Mouse (Mus musculus) midbrain, embryonic 16.5 days (tissue): Measurements from ENCODE around the gene Ms4a4b. TPM values are rescaled to one million over a fixed set of nuclear protein-coding genes. Genes with fewer than 3 reads are reported as not detected.
"Not testable (repeated sequence)": the region's sequence is repeated elsewhere in the genome, so short reads cannot be mapped to it uniquely, and the experiment has no call there.

Experiments
- ATAC-seq: fragments of 200-750 bp; cut with Nextera tagmentation; 2 replicates; pipeline ENCODE4 v1.8.0; 2017; ENCODE audit warnings: moderate TSS enrichment
- H3K27ac ChIP-seq: fragments of 300-500 bp; sonication (generic); 2 replicates; pipeline ENCODE4 v1.5.1; 2014; ENCODE audit warnings: mild to moderate bottlenecking, low read length, mixed read lengths
- H3K27me3 ChIP-seq: fragments of 300-500 bp; sonication (generic); 2 replicates; pipeline ENCODE4 v1.6.1; 2014; ENCODE audit warnings: low read depth, low read length, mixed read lengths; ENCODE audit not compliant: control insufficient read depth, insufficient read depth
- H3K36me3 ChIP-seq: fragments of 300-500 bp; sonication (generic); 2 replicates; pipeline ENCODE4 v1.6.1; 2014; ENCODE audit warnings: mild to moderate bottlenecking, low read length, moderate library complexity, mixed read lengths; ENCODE audit not compliant: control insufficient read depth, insufficient read depth
- H3K4me1 ChIP-seq: fragments of 300-500 bp; sonication (generic); 2 replicates; pipeline ENCODE4 v1.6.1; 2014; ENCODE audit warnings: mild to moderate bottlenecking, low read length, mixed read lengths; ENCODE audit not compliant: control insufficient read depth, insufficient read depth
- H3K4me2 ChIP-seq: fragments of 300-500 bp; sonication (generic); 2 replicates; pipeline ENCODE4 v1.6.1; 2014; ENCODE audit warnings: mild to moderate bottlenecking, low read length, mixed read lengths
- H3K4me3 ChIP-seq: fragments of 300-500 bp; sonication (generic); 2 replicates; pipeline ENCODE4 v1.5.1; 2014; ENCODE audit warnings: low read depth, mild to moderate bottlenecking, low read length, moderate library complexity, mixed read lengths
- H3K9ac ChIP-seq: fragments of 300-500 bp; sonication (generic); 2 replicates; pipeline ENCODE4 v1.6.1; 2014; ENCODE audit warnings: low read depth, low read length, mixed read lengths
- H3K9me3 ChIP-seq: fragments of 300-500 bp; sonication (generic); replicated peaks from 2 replicates; pipeline ENCODE4 v1.6.1; 2014; ENCODE audit warnings: mild to moderate bottlenecking, low read length, mixed read lengths; ENCODE audit not compliant: control insufficient read depth, poor library complexity, severe bottlenecking
- WGBS: fragments of 180-500 bp; shearing (Covaris S2); extraction: QIAGEN DNeasy Blood & Tissue Kit; methylation state at CpG from one replicate; pipeline ENCODE4 v1.1.7; 2014; 5-methylcytosine and 5-hydroxymethylcytosine counted together
- polyA plus RNA-seq: library from polyadenylated mRNA; unstranded; fragments of >200 nt; fragmentation: Nextera tagmentation; extraction: Ambion mirVana; gene quantifications from 2 replicates; pipeline ENCODE4 v1.2.1, GENCODE M21; 2015

Gene Ms4a4b
- polyA plus RNA-seq, 1 experiment from 2014 or later, result not detected

DNA sequence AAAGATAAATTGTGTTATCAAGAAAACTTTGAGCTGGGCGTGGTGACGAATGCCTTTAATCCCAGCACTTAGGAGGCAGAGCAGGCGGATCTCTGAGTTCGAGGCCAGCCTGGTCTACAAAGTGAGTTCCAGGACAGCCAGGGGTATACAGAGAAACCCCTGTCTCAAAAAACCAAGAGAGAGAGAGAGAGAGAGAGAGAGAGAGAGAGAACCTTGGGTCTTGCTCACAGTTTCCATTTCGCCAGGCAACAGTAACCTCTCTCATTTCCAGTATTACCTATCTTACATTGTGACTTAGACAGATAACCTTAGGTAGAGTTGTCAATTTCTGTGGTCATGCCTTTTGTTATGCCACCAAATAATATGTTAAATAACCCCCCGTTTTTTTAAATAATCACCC is 53.0 kb downstream of the Ms4a4b start:
- H3K4me1 ChIP-seq, result no peaks in the 10 kb centered on the region
- no peaks in the 10 kb centered on the region for H3K36me3 ChIP-seq
- H3K4me3 ChIP-seq, result no peak overlapping the region
- H3K27me3 ChIP-seq, result no peaks in the 10 kb centered on the region
- H3K9ac ChIP-seq, result no peak overlapping the region
- no peak overlapping the region for H3K27ac ChIP-seq
- no peaks in the 10 kb centered on the region for H3K9me3 ChIP-seq
- WGBS, result 86% methylated on average over 6 of the region's 6 CpGs
- no peak for ATAC-seq
- no peak overlapping the region for H3K4me2 ChIP-seq

GRCm38 (mm10) chr19:11497300-11497699 is 53.9 kb downstream of the Ms4a4b start:
- WGBS, result 78% methylated on average over 1 of the region's 1 CpGs
- not testable (repeated sequence) for H3K9ac ChIP-seq, H3K27ac ChIP-seq, H3K4me3 ChIP-seq, H3K36me3 ChIP-seq, H3K27me3 ChIP-seq, H3K4me2 ChIP-seq, H3K4me1 ChIP-seq, H3K9me3 ChIP-seq, ATAC-seq

GRCm38 (mm10) chr19:11500796-11501195 is 57.4 kb downstream of the Ms4a4b start:
- H3K4me1 ChIP-seq, result no peaks in the 10 kb centered on the region
- no peak overlapping the region for H3K9ac ChIP-seq
- WGBS, result 93% methylated on average over 1 of the region's 1 CpGs
- H3K4me2 ChIP-seq, result no peak overlapping the region
- H3K27me3 ChIP-seq, result no peaks in the 10 kb centered on the region
- no peaks in the 10 kb centered on the region for H3K36me3 ChIP-seq
- ATAC-seq, result no peak
- no peaks in the 10 kb centered on the region for H3K9me3 ChIP-seq
- no peak overlapping the region for H3K4me3 ChIP-seq
- H3K27ac ChIP-seq, result no peak overlapping the region

GRCm38 (mm10) chr19:11501326-11501725 is 58.0 kb downstream of the Ms4a4b start:
- H3K4me1 ChIP-seq, result no peaks in the 10 kb centered on the region
- H3K9me3 ChIP-seq, result no peaks in the 10 kb centered on the region
- H3K4me3 ChIP-seq, result no peak overlapping the region
- no peaks in the 10 kb centered on the region for H3K36me3 ChIP-seq
- H3K4me2 ChIP-seq, result no peak overlapping the region
- H3K9ac ChIP-seq, result no peak overlapping the region
- H3K27ac ChIP-seq, result no peak overlapping the region
- 89% methylated on average over 4 of the region's 4 CpGs for WGBS
- ATAC-seq, result no peak
- H3K27me3 ChIP-seq, result no peaks in the 10 kb centered on the region

GRCm38 (mm10) chr19:11504857-11505256 is 61.5 kb downstream of the Ms4a4b start:
- Histone ChIP-seq H3K9ac (no peak overlapping the region), H3K27ac (no peak overlapping the region), H3K9me3 (no peaks in the 10 kb centered on the region), H3K27me3 (no peaks in the 10 kb centered on the region), H3K4me3 (no peak overlapping the region), H3K36me3 (no peaks in the 10 kb centered on the region), H3K4me1 (no peaks in the 10 kb centered on the region), H3K4me2 (no peak overlapping the region)
- 80% methylated on average over 1 of the region's 1 CpGs for WGBS
- no peak for ATAC-seq

DNA sequence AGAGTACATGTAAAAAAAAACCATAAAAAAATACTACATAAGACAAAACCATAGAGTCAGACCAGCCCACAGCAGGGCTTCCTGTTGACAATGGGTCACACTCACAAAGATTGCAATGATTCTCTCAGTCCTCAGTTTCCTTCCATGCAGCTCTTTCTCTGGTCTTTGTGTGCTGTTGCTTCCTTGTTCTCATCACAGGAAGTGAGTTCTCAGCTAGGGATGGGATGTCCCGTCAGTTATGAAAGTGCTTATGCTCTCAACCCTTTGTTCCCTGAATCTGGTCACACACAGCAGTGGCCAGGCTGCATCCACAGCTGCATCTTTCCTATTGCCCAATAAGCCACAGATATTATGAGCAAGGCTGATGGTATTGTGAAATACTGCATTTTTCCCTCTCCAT is 70.1 kb downstream of the Ms4a4b start:
- ATAC-seq, result no peak
- H3K36me3 ChIP-seq, result no peaks in the 10 kb centered on the region
- H3K27ac ChIP-seq, result no peak overlapping the region
- H3K4me1 ChIP-seq, result no peaks in the 10 kb centered on the region
- 61% methylated on average over 1 of the region's 1 CpGs for WGBS
- H3K27me3 ChIP-seq, result no peaks in the 10 kb centered on the region
- H3K4me2 ChIP-seq, result no peak overlapping the region
- no peak overlapping the region for H3K9ac ChIP-seq
- H3K4me3 ChIP-seq, result no peak overlapping the region
- no peaks in the 10 kb centered on the region for H3K9me3 ChIP-seq

DNA sequence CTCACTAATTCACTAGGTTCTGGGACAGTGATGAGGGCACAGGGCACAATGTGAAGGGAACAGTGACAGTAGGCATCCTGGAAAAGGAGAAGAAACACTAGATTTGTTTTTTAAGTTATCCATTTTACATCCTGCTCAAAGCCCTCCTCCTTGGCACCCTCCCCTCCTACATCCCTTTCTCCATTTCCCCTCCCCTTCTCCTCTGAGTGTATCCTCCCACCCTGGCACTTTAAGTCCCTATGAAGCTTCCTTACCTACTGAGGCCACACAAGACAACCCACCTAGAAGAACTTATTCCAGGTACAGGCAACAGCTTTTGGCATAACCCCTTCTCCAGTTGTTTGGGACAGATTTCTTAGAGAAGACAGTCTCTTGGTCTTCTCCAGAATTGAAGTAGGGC is 72.9 kb downstream of the Ms4a4b start, which contains the start of gene Ms4a6b:
TSS of gene Ms4a6b (plus strand) at position 267 of the 400 bp plus-strand sequence.
- Histone ChIP-seq H3K36me3 (no peaks in the 10 kb centered on the region), H3K4me2 (no peak within 1 kb of the TSS), H3K4me3 (no peak within 1 kb of the TSS), H3K4me1 (no peaks in the 10 kb centered on the region), H3K9me3 (no peaks in the 10 kb centered on the region), H3K9ac (no peak within 1 kb of the TSS), H3K27ac (no peak within 1 kb of the TSS), H3K27me3 (no peaks in the 10 kb centered on the region)
- no peak for ATAC-seq

Other genes with a start within 250 kb of the Ms4a4b start
- gene Ms4a13, start 246.8 kb upstream of the Ms4a4b start, polyA plus RNA-seq, result not detected in 2 replicates
- not detected in 2 replicates for gene Ms4a12, start 211.1 kb upstream of the Ms4a4b start, polyA plus RNA-seq
- not detected in 2 replicates for gene Ms4a1, start 177.3 kb upstream of the Ms4a4b start, polyA plus RNA-seq
- not detected in 2 replicates for gene Ms4a5, start 159.7 kb upstream of the Ms4a4b start, polyA plus RNA-seq
- not detected in 2 replicates for gene Ms4a14, start 129.1 kb upstream of the Ms4a4b start, polyA plus RNA-seq
- gene Ms4a7, start 107.4 kb upstream of the Ms4a4b start, polyA plus RNA-seq, result 1.8 and 2.1 TPM in 2 replicates
- gene Ms4a4a, start 68.0 kb upstream of the Ms4a4b start, polyA plus RNA-seq, result 1.4 and 2.1 TPM in 2 replicates
- gene Ms4a4c, start 38.8 kb upstream of the Ms4a4b start, polyA plus RNA-seq, result 0.20 TPM in 1 of 2 replicates, not detected in the other
- gene Ms4a6c, start 25.8 kb downstream of the Ms4a4b start, polyA plus RNA-seq, result 1.9 and 2.0 TPM in 2 replicates
- not detected in 2 replicates for gene Gm8369, start 42.4 kb downstream of the Ms4a4b start, polyA plus RNA-seq
- gene Ms4a6b, start 73.0 kb downstream of the Ms4a4b start, polyA plus RNA-seq, result 1.7 and 1.9 TPM in 2 replicates
- not detected in 2 replicates for gene Ms4a4d, start 93.2 kb downstream of the Ms4a4b start, polyA plus RNA-seq
- gene Ms4a6d, start 161.3 kb downstream of the Ms4a4b start, polyA plus RNA-seq, result 1.6 and 1.9 TPM in 2 replicates
- gene Ms4a2, start 180.2 kb downstream of the Ms4a4b start, polyA plus RNA-seq, result not detected in 2 replicates
- not detected in 2 replicates for gene Ms4a3, start 197.3 kb downstream of the Ms4a4b start, polyA plus RNA-seq
- not detected in 2 replicates for gene Oosp2, start 217.0 kb downstream of the Ms4a4b start, polyA plus RNA-seq
- not detected in 2 replicates for gene Oosp1, start 247.6 kb downstream of the Ms4a4b start, polyA plus RNA-seq